Mouse (Mus musculus) cerebellum, adult 2 months (tissue): ENCODE data around the gene 9630041A04Rik. TPM values are rescaled to one million over a fixed set of nuclear protein-coding genes. Genes with fewer than 3 reads are reported as not detected.

Source experiments
- DNase-seq, 2 experiments: peaks; one replicate each; pipeline ENCODE4 v3.0.0; 2021
- H3K27ac ChIP-seq: fragments of 200-500 bp; 2 replicates; pipeline ENCODE4 v1.5.1; 2012; ENCODE audit warnings: low read length, control low read depth, inconsistent platforms; ENCODE audit not compliant: insufficient read depth
- H3K27me3 ChIP-seq: fragments of 200-500 bp; 2 replicates; pipeline ENCODE4 v1.6.1; 2012; ENCODE audit warnings: inconsistent platforms, mild to moderate bottlenecking, low read length, moderate library complexity; ENCODE audit not compliant: control insufficient read depth, insufficient read depth
- H3K4me1 ChIP-seq: fragments of 200-500 bp; 2 replicates; pipeline ENCODE4 v1.6.1; 2011; ENCODE audit warnings: low read length; ENCODE audit not compliant: control insufficient read depth, insufficient read depth
- H3K4me3 ChIP-seq: fragments of 200-500 bp; replicated peaks from 2 replicates; pipeline ENCODE3; 2011; ENCODE audit warnings: mild to moderate bottlenecking, low read depth, low read length, control low read depth; ENCODE audit not compliant: insufficient read depth
- CTCF ChIP-seq: fragments of 200-500 bp; IDR thresholded peaks from 2 replicates; pipeline ENCODE4 v1.5.1; 2011; ENCODE audit warnings: low read depth, mild to moderate bottlenecking, control low read depth, low read length, moderate library complexity, borderline replicate concordance; ENCODE audit not compliant: insufficient read depth
- POLR2A ChIP-seq: fragments of 200-500 bp; IDR thresholded peaks from 2 replicates; pipeline ENCODE4 v1.6.1; 2011; ENCODE audit warnings: low read length, control low read depth, borderline replicate concordance; ENCODE audit not compliant: insufficient read depth
- WGBS: fragments of 180-500 bp; shearing (Covaris S2); methylation state at CpG from one replicate; pipeline ENCODE4 v1.1.7; 2018; 5-methylcytosine and 5-hydroxymethylcytosine counted together
- polyA plus RNA-seq: library from polyadenylated mRNA; depleted of rRNA; stranded (reverse); fragments of >200 nt; gene quantifications from 2 replicates; pipeline ENCODE4 v1.2.3, GENCODE M21; 2012

Gene 9630041A04Rik
- polyA plus RNA-seq, 1 experiment = not detected

- H3K27ac ChIP-seq = no peak overlapping the region
- no peak for DNase-seq
- TF ChIP-seq CTCF (no peak), POLR2A (no peak)
- H3K4me3 ChIP-seq = no peak overlapping the region
- no peaks in the 10 kb centered on the region for H3K4me1 ChIP-seq
- H3K27me3 ChIP-seq = no peaks in the 10 kb centered on the region
- WGBS = 97% methylated on average over 2 of the region's 2 CpGs
Measured at GRCm38 (mm10) chr9:101986910-101987309, 125.3 kb downstream of the 9630041A04Rik start.

DNA sequence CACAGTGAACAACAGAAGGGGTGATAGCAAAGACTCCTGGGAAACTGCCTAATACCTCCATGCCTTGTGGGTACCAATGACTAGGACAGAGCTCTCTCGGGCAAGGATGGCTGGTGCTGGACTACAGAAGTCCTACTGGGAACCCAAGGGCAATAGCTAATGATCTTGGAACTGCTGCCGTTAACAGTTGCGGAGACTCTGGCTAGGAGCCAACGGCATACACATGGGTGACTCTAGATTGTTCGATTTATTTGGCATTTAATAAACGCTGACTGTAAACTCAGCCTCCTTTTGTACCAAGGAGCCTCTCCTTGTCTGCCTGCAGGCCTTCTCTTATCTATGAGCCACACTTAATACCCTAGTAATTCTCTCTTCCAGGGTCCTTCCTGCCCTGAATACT lies 128.4 kb downstream of the 9630041A04Rik start:
- Histone ChIP-seq H3K27me3 (no peaks in the 10 kb centered on the region), H3K4me1 (no peaks in the 10 kb centered on the region), H3K27ac (no peak overlapping the region), H3K4me3 (no peak overlapping the region)
- 22% methylated on average over 6 of the region's 6 CpGs for WGBS
- TF ChIP-seq POLR2A = no peak
- no peak for TF ChIP-seq CTCF
- DNase-seq = no peak

- TF ChIP-seq CTCF (no peak), POLR2A (no peak)
- Histone ChIP-seq H3K27ac (no peak overlapping the region), H3K4me1 (no peaks in the 10 kb centered on the region), H3K27me3 (no peaks in the 10 kb centered on the region), H3K4me3 (no peak overlapping the region)
- no peak for DNase-seq
- 85% methylated on average over 12 of the region's 12 CpGs for WGBS
Measured at GRCm38 (mm10) chr9:101990836-101991235, 129.2 kb downstream of the 9630041A04Rik start.
